Mouse (Mus musculus) bone marrow, adult 2 months (tissue): ENCODE data around the gene Dus3l. TPM values are rescaled to one million over a fixed set of nuclear protein-coding genes. Genes with fewer than 3 reads are reported as not detected.

ENCODE experiments used
- H3K27ac ChIP-seq: fragments of 200-500 bp; 2 replicates; pipeline ENCODE4 v1.5.1; 2012; ENCODE audit warnings: low read depth, mild to moderate bottlenecking, control low read depth, inconsistent platforms, low read length; ENCODE audit not compliant: control insufficient read depth, poor library complexity, insufficient read depth
- H3K4me1 ChIP-seq: fragments of 200-500 bp; 2 replicates; pipeline ENCODE4 v1.6.1; 2011; ENCODE audit warnings: low read length; ENCODE audit not compliant: control insufficient read depth, insufficient read depth
- H3K4me3 ChIP-seq: fragments of 200-500 bp; replicated peaks from 2 replicates; pipeline ENCODE3; 2011; ENCODE audit warnings: mild to moderate bottlenecking, low read depth, low read length, control low read depth; ENCODE audit not compliant: control insufficient read depth
- CTCF ChIP-seq: fragments of 200-500 bp; IDR thresholded peaks from 2 replicates; pipeline ENCODE4 v1.5.1; 2011; ENCODE audit warnings: low read length, control low read depth; ENCODE audit not compliant: control insufficient read depth, insufficient read depth
- POLR2A ChIP-seq: fragments of 200-500 bp; IDR thresholded peaks from 2 replicates; pipeline ENCODE4 v1.6.1; 2011; ENCODE audit warnings: low read depth, mild to moderate bottlenecking, control low read depth, low read length, borderline replicate concordance; ENCODE audit not compliant: control insufficient read depth
- WGBS: fragments of 180-500 bp; shearing (Covaris S2); methylation state at CpG from one replicate; pipeline ENCODE4 v1.1.7; 2018; 5-methylcytosine and 5-hydroxymethylcytosine counted together
- polyA plus RNA-seq: library from polyadenylated mRNA; stranded (reverse); fragments of >200 nt; gene quantifications from 2 replicates; pipeline ENCODE4 v1.2.4, GENCODE M21; 2011; ENCODE audit warnings: low replicate concordance; ENCODE audit not compliant: missing spikeins, insufficient read depth, insufficient read length

The Dus3l gene
- polyA plus RNA-seq, 1 experiment, result 51.0 TPM

- Histone ChIP-seq H3K27ac (no peak within 1 kb of the TSS; the same call in 1 of the 2 replicates), H3K4me1 (peaks cover 3% of the 10 kb centered on the region; the same call in 1 of the 2 replicates), H3K4me3 (no peak within 1 kb of the TSS)
- TF ChIP-seq POLR2A, result no peak
- TF ChIP-seq CTCF, result no peak
- WGBS, result under 1% methylated on average over 48 of the region's 48 CpGs
Observed at GRCm38 (mm10) chr17:56757416-56758123, 7.0 kb upstream of the Dus3l start, which contains the start of gene Nrtn. Gene Nrtn, minus strand, starts transcription at chr17:56757530.

- 8% methylated on average over 12 of the region's 12 CpGs for WGBS
- Histone ChIP-seq H3K4me3 (no peak overlapping the region), H3K27ac (no peak overlapping the region), H3K4me1 (peaks cover 5% of the 10 kb centered on the region; the same call in 1 of the 2 replicates)
- TF ChIP-seq POLR2A (no peak), CTCF (peak; percentile 31; the same call in 1 of the 2 replicates)
Observed at GRCm38 (mm10) chr17:56758132-56758531, 6.4 kb upstream of the Dus3l start.

- Histone ChIP-seq H3K4me1 (peaks cover 6% of the 10 kb centered on the region; the same call in 1 of the 2 replicates), H3K27ac (no peak overlapping the region), H3K4me3 (no peak overlapping the region)
- no peak for TF ChIP-seq CTCF
- WGBS, result 77% methylated on average over 7 of the region's 7 CpGs
Observed at GRCm38 (mm10) chr17:56759261-56759660, 5.3 kb upstream of the Dus3l start.

GRCm38 (mm10) chr17:56761077-56761476 is 3.5 kb upstream of the Dus3l start:
- no peak for TF ChIP-seq POLR2A
- no peak for TF ChIP-seq CTCF
- Histone ChIP-seq H3K4me3 (no peak overlapping the region), H3K27ac (no peak overlapping the region), H3K4me1 (peaks cover 6% of the 10 kb centered on the region; the same call in 1 of the 2 replicates)
- 63% methylated on average over 3 of the region's 3 CpGs for WGBS

- WGBS, result under 1% methylated on average over 28 of the region's 28 CpGs
- Histone ChIP-seq H3K4me3 (peak overlapping the region; percentile 64), H3K4me1 (peaks cover 6% of the 10 kb centered on the region; the same call in 1 of the 2 replicates), H3K27ac (peak overlapping the region; percentile 49; the same call in 1 of the 2 replicates)
- no peak for TF ChIP-seq CTCF
- peak; percentile 33; the same call in 1 of the 2 replicates for TF ChIP-seq POLR2A
Observed at GRCm38 (mm10) chr17:56761991-56762410, 2.6 kb upstream of the Dus3l start.

- 40% methylated on average over 27 of the region's 27 CpGs for WGBS
- peak; percentile 71 for TF ChIP-seq CTCF
- TF ChIP-seq POLR2A, result no peak
- Histone ChIP-seq H3K4me3 (no peak overlapping the region), H3K4me1 (peaks cover 6% of the 10 kb centered on the region; the same call in 1 of the 2 replicates), H3K27ac (peak overlapping the region; percentile 7; the same call in 1 of the 2 replicates)
Observed at GRCm38 (mm10) chr17:56762769-56763731, 1.5 kb upstream of the Dus3l start.

GRCm38 (mm10) chr17:56763741-56764250 is 761 bp upstream of the Dus3l start:
- H3K4me1 ChIP-seq, result peaks cover 6% of the 10 kb centered on the region; the same call in 1 of the 2 replicates
- peak overlapping the region; percentile 99 for H3K4me3 ChIP-seq
- H3K27ac ChIP-seq, result no peak overlapping the region; the same call in 1 of the 2 replicates
- TF ChIP-seq POLR2A (no peak), CTCF (no peak)
- WGBS, result 57% methylated on average over 8 of the region's 8 CpGs
